Mouse (Mus musculus) thymus, postnatal 0 days (tissue): ENCODE data around the gene Ctla4. TPM values are rescaled to one million over a fixed set of nuclear protein-coding genes. Genes with fewer than 3 reads are reported as not detected.

Source experiments
- DNase-seq: peaks from one replicate; pipeline ENCODE4 v3.0.0-alpha.2; 2015; ENCODE audit warnings: low spot score
- polyA plus RNA-seq: library from polyadenylated mRNA; unstranded; fragments of >200 nt; fragmentation: Nextera tagmentation; extraction: Ambion mirVana; gene quantifications from 2 replicates; pipeline ENCODE4 v1.2.1, GENCODE M21; 2015

The Ctla4 gene
- polyA plus RNA-seq, 1 experiment from 2014 or later, result 11.3 TPM

DNA sequence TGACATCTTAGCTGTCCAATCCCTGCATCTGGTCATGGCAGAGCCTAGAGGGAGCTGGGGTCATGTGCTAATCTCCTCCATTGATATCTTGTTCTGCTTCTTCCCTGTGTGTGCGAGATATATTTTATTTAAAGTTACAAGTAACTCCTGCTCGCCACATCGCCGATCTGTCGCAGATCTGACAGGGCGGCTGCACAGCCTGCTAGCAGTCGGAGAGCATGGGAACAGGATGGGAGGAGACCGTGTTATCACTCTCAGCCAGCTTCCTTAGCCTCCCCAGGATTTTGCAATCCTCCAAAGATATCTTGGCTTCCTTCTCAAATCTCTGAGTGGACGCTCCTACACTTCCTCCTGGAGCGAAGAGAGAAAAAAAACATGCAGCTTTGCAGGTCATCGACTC, 73.7 kb downstream of the Ctla4 start:
- DNase-seq, result no peak

DNA sequence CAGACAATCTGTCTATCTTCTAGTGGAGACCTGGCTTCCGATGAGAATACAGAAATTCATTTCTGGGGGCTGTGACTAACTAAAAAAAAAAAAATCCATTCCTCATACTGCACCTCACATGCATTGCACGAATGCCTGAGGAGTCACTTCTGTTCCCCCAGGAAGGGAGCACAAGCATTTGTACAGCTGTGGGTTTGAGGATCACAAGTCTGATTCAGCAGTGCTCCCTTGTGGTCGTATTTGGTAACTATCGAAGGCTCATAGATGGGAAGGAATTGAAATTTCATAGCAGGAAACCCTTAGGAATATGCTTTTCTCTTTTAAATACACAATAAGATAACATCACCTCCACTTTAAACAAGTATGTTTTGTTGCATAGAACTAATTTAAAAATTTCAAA, 74.3 kb downstream of the Ctla4 start:
- DNase-seq, result peak; percentile 65

DNA sequence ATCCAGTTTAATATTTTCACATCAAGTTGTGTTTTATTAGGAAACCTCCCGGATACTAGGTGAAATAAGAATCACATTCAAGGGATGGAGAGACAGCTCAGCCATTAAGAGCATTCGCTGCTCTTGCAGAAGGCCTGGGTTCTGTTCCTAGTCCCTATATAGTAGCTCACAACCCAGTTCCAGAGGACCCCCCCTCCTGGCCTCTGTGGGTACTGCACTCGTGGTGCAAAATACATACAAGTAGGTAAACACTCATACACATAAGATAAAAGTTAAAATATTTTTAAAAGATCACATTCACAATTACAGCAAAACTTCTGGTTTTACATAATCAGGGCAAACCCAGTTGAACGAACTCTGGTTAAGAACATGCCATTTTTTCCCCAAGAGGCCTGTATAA, 75.3 kb downstream of the Ctla4 start:
- DNase-seq, result no peak

Other genes with a start within 250 kb of the Ctla4 start
- gene Cd28, start 170.2 kb upstream of the Ctla4 start, polyA plus RNA-seq, result 94.5 and 103 TPM in 2 replicates
- 22.6 and 22.7 TPM in 2 replicates for gene Icos, start 90.9 kb downstream of the Ctla4 start, polyA plus RNA-seq